Mouse (Mus musculus): ENCODE measurements around the gene Zcchc4. TPM values are rescaled to one million over a fixed set of nuclear protein-coding genes. Genes with fewer than 3 reads are reported as not detected.

Gene Zcchc4
- total RNA-seq, 4 experiments from 2014 or later, result 6.0 to 7.5 (median 7.1) TPM

DNA sequence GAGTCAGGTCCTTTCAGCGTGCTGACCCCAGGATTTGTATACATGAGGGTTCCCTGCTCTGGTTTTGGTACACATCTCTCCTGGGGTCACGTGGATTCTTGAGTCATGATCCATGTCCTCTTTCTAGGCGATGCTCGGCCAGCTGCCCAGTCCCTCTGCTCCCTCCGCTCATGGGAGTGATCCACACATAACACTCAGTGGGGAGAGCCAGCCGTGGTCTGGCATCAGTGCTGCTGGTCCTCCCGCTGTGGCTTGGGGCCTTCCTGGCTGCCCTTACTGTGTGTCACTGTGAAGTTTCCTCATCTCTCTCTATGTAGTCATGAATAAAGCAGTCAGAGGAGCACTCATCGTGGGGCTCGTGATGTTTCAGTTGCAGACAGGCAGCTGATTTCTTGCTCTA is 18.9 kb downstream of the Zcchc4 start:
- no peak for DNase-seq (ENCODE audit: low spot score)

- DNase-seq (ENCODE audit: low spot score), result no peak
Observed at GRCm38 (mm10) chr5:52799274-52799985, 24.2 kb downstream of the Zcchc4 start.

DNA sequence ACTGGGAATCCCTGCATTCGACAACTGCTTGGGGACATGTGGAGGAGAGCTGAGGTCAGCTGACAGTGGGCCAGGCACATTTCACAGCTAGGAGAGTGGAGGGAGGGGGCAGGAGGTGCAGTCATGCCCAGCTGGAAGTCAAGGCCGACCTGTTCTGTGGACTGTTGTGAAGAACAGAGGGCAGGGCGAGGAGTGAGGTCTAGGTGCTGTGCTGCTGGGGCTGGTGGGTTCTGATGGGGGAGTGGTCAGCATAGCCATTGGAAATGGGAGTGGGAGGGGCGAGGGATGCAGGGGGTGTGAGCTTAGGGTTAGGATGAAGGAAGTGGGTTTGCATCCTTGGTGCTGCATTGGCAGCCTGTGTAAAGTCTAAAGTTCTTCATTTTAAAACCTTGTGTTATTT is 30.6 kb downstream of the Zcchc4 start:
- DNase-seq (ENCODE audit: low spot score), result no peak

GRCm38 (mm10) chr5:52806349-52806748 is 31.1 kb downstream of the Zcchc4 start:
- no peak for DNase-seq (ENCODE audit: low spot score)

DNA sequence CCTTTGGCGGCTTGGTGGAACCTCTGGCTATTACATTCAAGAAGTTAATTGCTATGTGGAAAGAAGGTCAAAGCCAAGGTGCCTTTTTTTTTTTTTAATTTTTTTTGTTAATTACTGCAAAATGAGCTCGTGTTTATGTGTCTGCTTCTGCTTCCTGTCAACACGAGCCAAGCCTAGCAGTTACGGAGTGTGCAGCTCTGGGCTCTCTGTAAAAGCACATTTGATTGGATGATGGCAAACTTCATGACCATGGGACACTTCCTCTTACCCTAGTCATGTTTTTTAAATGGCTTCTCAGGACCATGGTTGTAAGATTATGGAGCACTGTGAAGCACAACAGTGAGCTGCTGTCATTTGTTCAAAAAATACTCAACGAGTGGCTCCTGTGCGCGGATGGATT is 31.8 kb downstream of the Zcchc4 start:
- DNase-seq (ENCODE audit: low spot score), result no peak

DNA sequence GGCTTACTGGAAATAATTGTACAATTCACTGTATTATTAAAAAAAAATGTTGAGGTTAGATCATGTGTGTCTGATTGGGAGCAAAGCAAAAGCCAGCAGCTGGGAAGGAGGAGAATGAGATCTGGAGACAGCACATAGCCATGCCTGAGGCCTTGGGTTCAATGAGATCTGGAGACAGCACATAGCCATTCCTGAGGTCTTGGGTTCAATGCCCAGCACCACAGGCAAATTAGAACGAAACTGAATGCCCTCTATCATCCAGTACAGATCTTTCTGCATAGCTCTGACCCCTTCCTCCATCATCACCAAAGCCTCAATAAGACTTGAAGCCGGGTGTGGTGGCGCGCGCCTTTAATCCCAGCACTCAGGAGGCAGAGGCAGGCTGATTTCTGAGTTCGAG is 35.2 kb downstream of the Zcchc4 start:
- no peak for DNase-seq (ENCODE audit: low spot score)

DNA sequence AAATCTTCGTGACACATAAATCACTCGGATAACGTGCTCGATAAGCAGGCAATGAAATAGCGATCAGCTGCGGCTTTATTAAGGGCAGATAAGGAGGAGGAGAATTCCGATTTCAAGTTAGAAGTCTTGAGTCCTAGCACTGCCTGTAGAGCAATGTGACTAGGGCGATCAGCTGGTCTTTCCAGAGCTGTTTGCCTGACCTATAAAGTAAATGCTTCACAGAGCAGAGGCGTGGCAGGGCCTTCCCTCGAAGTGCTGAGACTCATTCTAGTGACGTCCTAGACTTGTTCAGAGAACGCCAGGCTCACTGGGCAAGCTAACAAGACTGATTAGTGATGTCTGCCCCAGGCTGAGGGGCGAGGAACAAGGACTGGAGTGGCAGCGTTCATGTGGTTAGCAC is 35.8 kb downstream of the Zcchc4 start:
- DNase-seq (ENCODE audit: low spot score), result no peak

GRCm38 (mm10) chr5:52812456-52812855 is 37.2 kb downstream of the Zcchc4 start:
- DNase-seq (ENCODE audit: low spot score), result no peak

DNA sequence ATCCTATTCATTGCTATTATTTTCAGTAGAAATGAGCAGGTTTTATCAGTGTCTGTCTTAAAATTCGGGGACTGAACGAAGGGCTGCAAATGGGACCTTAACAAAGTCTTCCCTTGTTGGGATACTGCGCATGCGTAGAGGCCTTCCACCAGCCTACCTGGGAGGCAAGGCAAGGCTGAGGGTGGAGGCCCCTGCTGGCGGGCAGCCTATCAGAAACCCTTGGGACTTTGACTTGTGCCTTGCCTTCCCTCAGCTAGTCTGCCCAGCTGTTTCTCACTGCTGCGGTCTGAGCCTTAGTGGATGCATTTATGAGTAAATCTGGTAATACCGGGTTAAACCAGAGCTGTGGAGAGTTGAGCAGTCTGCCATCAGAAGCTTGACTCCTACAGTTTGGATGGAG is 38.1 kb downstream of the Zcchc4 start:
- DNase-seq (ENCODE audit: low spot score), result no peak

DNA sequence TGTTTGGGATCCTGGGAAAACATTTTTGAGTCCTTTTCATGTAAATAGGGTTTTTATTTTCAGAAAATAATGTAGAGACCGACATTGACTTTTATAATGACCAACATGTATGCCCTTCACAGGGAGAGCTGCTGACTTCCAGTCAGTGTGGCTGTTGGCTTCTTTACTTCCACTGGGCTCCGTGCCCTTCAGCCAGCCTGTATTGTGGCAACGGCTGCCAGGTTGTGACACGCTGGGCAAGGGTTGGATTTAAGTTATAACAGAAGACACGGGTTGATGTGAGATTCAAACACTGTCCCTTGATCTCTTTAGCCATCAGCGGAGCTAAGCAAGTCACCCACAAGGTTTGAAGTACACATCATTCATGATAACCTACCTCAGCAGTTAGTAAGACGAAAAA is 43.5 kb downstream of the Zcchc4 start:
- DNase-seq (ENCODE audit: low spot score), result no peak

DNA sequence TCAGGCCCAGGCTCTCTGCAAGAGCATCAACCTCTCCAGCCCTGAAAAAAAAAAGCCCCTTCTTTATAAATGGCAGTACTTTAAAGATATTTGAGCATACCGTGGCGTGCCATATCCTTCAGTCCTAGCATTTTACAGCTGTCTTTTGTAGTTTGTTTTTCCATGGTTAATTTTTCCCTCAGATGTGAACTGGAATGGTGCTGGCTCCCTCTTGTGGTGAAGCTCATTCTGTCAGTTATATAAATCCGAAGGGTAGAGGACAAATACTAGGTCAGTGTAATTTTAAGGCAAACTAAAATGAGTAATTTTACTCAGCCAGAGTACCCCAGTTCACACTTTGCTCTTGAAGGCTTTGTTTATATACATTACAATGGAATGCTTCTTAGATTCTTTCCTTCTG is 46.5 kb downstream of the Zcchc4 start:
- DNase-seq (ENCODE audit: low spot score), result peak; percentile 56

- DNase-seq (ENCODE audit: low spot score), result no peak
Observed at GRCm38 (mm10) chr5:52827923-52828322, 52.7 kb downstream of the Zcchc4 start.

- no peak for DNase-seq (ENCODE audit: low spot score)
Observed at GRCm38 (mm10) chr5:52833005-52833404, 57.8 kb downstream of the Zcchc4 start.

DNA sequence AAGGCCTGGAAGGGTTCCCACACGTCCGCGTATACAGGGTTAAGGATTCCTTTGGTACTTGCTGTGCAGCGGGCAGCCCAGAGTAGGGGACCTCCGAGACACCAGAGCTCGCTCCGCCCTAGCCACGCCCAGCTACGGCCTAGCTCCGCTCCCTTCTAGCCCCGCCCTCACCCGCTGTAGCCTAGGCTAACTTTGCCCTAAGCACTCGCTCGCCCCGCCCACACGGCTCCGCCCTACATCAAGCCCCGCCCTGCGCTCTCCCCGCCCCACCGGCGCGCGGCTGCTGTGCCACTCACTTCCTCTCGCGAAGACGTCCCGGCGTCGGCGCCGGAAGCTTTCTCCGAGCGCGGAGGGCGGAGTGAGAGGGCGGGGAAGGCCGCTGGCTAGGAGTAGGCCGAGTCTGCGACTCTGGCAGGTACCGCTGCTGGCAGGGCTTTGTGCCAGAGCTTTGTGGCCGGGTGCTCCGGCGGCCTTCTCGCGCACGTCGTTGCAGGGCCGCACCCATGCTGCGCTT is 58.6 kb downstream of the Zcchc4 start, which contains the start of gene Anapc4:
Gene Anapc4, plus strand, starts transcription at position 252 of the 514 bp plus-strand sequence.
- peak; percentile 99 for DNase-seq (ENCODE audit: low spot score)

- no peak for DNase-seq (ENCODE audit: low spot score)
Observed at GRCm38 (mm10) chr5:52834386-52834785, 59.2 kb downstream of the Zcchc4 start.

DNA sequence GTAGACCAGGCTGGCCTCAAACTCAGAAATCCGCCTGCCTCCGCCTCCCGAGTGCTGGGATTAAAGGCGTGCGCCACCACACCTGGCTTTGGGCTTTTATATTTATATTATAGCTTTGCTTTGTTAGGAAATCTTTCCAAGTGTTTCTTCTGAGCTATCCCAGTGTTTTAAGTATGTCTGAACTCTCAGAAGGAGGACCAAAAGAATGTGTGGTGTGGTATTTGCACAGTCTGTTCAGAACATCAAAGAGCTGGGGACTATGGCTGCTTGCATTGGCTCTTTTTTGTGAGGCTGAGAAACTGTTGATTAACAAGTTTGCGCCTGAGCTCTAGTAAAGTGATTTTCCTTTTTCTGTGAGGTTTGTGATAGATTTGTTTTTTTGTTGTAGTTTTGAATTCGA is 69.1 kb downstream of the Zcchc4 start:
- no peak for DNase-seq (ENCODE audit: low spot score)

DNA sequence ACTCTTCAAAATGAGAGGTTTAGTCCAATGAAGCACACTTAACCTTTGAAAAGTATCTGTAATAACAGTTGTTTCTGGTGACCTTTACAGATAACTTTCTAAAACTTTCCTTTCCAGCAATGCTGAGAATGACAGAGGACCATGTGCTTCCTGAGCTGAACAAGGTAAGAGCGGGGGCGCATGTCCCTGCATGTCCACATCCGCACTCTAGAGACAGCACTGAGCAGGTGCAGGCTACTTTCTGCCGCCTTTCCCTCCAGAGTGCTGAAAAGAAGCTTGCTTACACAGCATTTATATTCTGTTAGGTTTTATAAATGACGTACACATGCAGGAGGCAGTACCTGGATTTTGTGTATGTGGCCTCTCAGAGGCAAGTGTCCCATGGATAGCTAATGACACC is 80.5 kb downstream of the Zcchc4 start:
- no peak for DNase-seq (ENCODE audit: low spot score)

- DNase-seq (ENCODE audit: low spot score), result no peak
Observed at GRCm38 (mm10) chr5:52864446-52864845, 89.2 kb downstream of the Zcchc4 start.

- peak; percentile 70 for DNase-seq (ENCODE audit: low spot score)
Observed at GRCm38 (mm10) chr5:52865825-52866224, 90.6 kb downstream of the Zcchc4 start.

GRCm38 (mm10) chr5:52866361-52867155 is 91.3 kb downstream of the Zcchc4 start:
- no peak for DNase-seq (ENCODE audit: low spot score)

GRCm38 (mm10) chr5:52868918-52869703 is 93.9 kb downstream of the Zcchc4 start:
- DNase-seq (ENCODE audit: low spot score), result no peak

GRCm38 (mm10) chr5:52871461-52871860 is 96.3 kb downstream of the Zcchc4 start:
- DNase-seq (ENCODE audit: low spot score), result no peak
